Mouse (Mus musculus): ENCODE results near the gene Mtch1.
A peak's percentile ranks its signal among the peaks of the same experiment; 100 is the strongest.

The Mtch1 gene

DNA sequence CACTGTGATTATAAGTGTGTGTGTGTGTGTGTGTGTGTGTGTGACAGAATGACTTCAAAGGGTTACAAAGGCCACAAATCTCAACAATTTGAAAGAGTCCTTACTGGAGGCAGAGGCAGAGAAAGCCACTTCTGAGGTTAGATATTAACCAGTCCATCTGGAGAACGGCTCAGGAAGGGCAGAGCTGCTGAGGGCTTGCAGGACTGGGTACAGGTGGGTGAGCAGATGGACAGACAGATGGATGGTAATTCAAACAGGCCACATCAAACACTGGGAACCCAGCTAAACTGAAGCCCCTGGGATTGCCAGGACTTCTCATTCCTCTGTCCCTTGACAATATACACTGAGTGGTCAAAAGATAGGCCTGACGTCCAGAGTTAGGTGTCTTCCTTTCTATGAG is 1.3 kb upstream of the Mtch1 start:
- no peaks in the 10 kb centered on the region; the same call in 1 of the 2 replicates for H3K36me3 ChIP-seq (ENCODE audit: control insufficient read depth, insufficient read depth, low read length, poor library complexity, severe bottlenecking)
- DNase-seq (ENCODE audit: low read depth, low spot score) = no peak
- no peaks in the 10 kb centered on the region for H3K27me3 ChIP-seq (ENCODE audit: control insufficient read depth, insufficient read depth, low read length, poor library complexity, severe bottlenecking)

DNA sequence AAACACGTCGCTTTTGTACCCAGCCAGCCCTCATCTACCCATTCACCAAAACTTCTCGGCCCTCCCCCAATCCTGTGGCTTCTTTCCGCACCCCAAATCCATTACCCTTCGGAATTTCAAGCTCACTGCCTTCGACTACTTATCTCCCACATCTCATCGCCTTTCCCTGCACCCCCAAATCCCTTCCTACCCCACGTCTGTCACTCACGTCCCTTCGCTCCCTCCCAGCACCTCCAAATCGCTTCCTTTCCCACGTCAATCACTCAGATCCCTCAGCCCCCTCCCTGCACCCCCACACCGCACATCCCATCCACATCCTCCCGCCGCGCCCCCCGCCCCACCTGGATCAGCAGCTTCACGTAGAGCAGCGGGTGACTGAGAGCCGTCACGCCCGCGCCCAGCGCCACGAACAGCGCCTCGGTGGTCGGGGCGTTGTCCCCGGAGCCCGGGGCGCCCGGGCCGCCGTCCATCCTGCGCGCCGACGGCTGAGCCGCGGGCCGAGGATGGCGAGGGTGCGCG is 549 bp downstream of the Mtch1 start:
- peaks cover 2% of the 10 kb centered on the region for H3K36me3 ChIP-seq (ENCODE audit: control insufficient read depth, insufficient read depth, low read length, poor library complexity, severe bottlenecking)
- DNase-seq (ENCODE audit: low read depth, low spot score) = peak; percentile 34
- no peaks in the 10 kb centered on the region for H3K27me3 ChIP-seq (ENCODE audit: control insufficient read depth, insufficient read depth, low read length, poor library complexity, severe bottlenecking)

DNA sequence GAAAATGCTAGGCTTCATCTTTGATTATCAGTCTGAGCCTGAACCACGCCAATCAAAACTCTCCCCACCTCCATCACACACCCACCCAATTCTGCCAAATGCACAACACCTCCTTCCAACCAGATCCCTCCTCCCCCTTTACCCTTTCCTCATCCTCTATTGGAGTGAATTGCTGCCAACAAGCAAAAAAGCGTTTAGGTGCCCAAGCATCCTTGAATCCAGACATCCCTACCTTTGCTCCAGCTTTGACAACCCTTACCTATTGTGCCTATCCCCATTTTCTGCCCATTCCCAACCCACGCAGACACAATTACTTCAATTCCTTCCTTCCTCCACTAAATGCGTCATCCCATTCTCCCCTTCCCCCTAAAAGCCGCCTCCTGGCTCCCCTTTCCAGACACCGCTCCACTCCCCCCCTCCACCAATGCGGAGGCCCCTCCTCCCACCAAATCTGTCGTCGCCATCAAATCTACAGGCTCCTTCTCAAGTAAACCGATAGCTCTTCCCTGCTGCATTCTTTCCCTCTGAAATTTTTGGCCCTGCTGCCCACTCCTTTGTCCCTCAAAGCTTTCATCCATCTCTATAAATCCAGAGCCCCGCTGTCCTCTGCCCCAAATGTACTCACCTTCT is 1.1 kb downstream of the Mtch1 start:
- H3K27me3 ChIP-seq (ENCODE audit: control insufficient read depth, insufficient read depth, low read length, poor library complexity, severe bottlenecking) = no peaks in the 10 kb centered on the region
- peaks cover 2% of the 10 kb centered on the region for H3K36me3 ChIP-seq (ENCODE audit: control insufficient read depth, insufficient read depth, low read length, poor library complexity, severe bottlenecking)
- no peak for DNase-seq (ENCODE audit: low read depth, low spot score)

DNA sequence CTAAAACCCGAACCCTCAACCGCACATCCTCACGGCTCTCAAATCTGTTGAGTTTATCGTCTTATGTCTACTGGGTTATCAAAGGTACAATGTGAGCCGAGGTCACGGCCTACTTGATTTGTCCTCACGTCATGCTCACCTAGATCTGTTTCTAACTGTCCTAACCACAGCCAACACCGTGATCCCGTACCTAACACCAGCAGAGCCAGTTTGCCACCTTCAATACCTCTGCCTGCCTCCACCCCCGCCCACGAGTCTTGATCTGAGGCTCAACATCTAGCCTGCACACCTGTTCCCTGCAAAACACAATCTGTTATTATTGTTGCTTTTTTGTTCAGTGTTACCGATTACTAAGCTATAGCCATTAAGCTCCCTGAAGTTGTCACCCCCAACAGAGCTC is 2.5 kb downstream of the Mtch1 start:
- H3K27me3 ChIP-seq (ENCODE audit: control insufficient read depth, insufficient read depth, low read length, poor library complexity, severe bottlenecking) = no peaks in the 10 kb centered on the region
- DNase-seq (ENCODE audit: low read depth, low spot score) = no peak
- peaks cover 4% of the 10 kb centered on the region for H3K36me3 ChIP-seq (ENCODE audit: control insufficient read depth, insufficient read depth, low read length, poor library complexity, severe bottlenecking)

DNA sequence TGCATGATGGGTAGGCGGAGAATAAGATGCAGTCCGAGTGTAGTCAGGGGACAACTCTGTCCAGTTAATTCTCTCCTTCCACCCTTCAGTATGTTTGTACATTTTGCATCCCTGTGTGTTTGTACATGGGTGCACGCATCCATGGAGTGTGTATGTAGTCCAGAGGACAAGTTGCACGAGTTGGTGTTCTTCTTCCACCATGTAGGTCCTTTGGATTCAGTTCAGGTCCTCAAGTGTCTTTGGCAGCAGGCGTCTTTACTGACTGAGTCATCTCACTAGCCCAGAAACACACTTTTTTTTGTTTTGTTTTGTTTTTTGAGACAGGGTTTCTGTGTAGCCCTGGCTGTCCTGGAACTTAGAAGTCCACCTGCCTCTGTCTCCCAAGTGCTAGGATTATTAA is 4.5 kb downstream of the Mtch1 start:
- DNase-seq (ENCODE audit: low read depth, low spot score) = no peak
- Histone ChIP-seq H3K27me3 (ENCODE audit: control insufficient read depth, insufficient read depth, low read length, poor library complexity, severe bottlenecking) (no peaks in the 10 kb centered on the region), H3K36me3 (ENCODE audit: control insufficient read depth, insufficient read depth, low read length, poor library complexity, severe bottlenecking) (peaks cover 4% of the 10 kb centered on the region)

DNA sequence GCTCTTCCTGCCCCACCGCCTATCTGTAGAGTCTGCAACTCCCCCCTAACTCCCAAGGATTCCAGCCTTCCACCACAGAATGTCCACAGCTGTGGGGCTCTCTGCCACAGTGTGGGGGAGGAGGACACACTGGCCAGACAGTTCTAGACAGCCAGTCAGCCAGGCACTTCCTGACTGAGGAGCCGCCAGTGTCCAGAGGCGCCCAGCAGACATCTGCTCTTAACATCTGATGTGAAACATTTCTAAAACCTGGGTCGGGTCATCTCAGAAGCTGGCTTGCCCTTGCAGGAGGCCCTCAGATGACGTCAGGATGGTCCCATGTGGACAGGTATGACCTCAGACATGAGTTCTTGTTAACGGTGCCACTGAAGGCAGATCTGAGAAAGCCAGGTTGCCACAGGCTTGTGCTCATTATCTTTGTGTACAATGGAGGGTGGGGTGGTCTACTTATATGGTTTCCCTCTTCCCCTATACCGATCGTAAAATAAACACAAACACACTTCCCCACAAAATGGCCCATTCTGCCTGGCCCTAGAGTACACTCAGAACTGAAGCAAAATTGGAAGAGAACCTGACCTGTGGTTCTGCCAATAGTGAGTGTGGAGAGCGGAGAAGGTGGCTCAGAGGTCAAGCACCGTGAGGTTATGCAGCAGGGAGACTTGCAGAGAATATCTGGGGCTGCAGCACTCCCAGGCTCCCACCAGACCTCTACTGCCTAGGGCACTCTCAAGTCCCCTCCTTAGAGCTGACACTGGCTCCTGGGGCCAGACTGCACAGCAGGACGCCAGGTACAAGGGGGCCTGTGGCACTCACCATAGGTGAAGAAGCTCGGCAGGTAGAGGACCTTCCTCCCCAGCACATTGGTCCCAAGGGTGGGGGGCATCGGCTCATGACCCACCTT is 5.5 kb downstream of the Mtch1 start:
- DNase-seq (ENCODE audit: low read depth, low spot score) = no peak
- Histone ChIP-seq H3K27me3 (ENCODE audit: control insufficient read depth, insufficient read depth, low read length, poor library complexity, severe bottlenecking) (no peaks in the 10 kb centered on the region), H3K36me3 (ENCODE audit: control insufficient read depth, insufficient read depth, low read length, poor library complexity, severe bottlenecking) (peaks cover 4% of the 10 kb centered on the region)

DNA sequence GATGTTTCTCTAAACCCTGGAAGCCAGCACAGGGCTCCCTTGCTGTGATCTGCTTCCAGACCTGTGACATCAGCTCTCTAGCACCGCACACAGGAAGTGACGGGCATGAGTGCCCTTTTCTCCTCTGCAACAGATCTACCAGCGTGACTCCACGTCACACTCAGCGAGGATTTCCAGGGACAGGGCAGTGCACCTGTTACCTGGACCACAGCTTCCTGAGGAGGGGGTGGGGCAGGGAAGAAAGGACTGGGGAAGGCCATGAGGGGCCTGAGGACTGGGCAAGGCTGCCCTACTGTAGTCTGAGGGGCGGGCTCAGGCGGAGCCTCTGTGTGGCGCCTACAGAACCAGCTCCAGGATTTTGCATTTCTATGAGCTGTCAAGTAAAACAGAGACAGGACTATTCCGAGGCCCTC is 6.1 kb downstream of the Mtch1 start:
- DNase-seq (ENCODE audit: low read depth, low spot score) = peak; percentile 83
- H3K36me3 ChIP-seq (ENCODE audit: control insufficient read depth, insufficient read depth, low read length, poor library complexity, severe bottlenecking) = peaks cover 4% of the 10 kb centered on the region
- H3K27me3 ChIP-seq (ENCODE audit: control insufficient read depth, insufficient read depth, low read length, poor library complexity, severe bottlenecking) = no peaks in the 10 kb centered on the region

DNA sequence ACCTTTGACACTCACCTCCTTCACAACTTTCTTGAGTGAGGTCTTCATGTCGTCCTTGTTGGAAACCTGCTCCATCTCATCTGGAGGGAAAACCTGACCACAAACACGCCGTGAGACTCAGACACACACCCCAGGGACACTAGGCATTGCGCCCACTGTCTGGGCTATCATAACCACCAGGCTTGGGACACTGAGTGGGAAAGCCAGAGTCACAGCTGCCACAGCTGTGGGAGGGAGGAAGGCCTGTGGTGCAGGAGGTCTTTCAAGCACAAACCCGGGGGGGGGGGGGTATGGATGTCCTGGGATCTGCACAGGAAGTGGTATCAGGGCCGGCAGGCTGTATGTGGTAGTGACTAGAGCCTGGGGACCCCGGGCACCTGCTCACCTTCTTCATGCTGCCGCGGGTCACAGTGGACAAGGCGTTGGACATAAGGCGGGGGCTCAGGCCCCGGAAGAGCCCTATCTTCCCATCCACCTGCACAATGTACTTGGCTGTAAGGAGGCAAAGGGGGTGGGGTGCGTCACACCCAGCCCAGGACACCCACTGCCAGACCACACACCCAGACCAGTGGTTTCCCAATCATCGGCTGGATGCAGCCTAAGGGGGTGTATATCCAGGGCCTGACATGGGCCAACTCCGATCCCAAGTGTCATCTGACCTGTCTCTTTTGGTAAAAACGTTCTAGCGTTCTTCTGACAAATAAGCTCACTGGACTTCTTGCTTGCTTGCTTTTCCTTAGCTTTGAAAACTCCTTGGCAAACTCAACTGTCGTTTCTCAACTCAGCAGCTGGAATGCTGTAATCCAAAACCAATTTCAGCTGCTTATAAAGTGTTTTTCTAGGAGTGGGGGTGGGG is 7.1 kb downstream of the Mtch1 start:
- Histone ChIP-seq H3K27me3 (ENCODE audit: control insufficient read depth, insufficient read depth, low read length, poor library complexity, severe bottlenecking) (no peaks in the 10 kb centered on the region), H3K36me3 (ENCODE audit: control insufficient read depth, insufficient read depth, low read length, poor library complexity, severe bottlenecking) (peaks cover 6% of the 10 kb centered on the region)
- DNase-seq (ENCODE audit: low read depth, low spot score) = no peak

DNA sequence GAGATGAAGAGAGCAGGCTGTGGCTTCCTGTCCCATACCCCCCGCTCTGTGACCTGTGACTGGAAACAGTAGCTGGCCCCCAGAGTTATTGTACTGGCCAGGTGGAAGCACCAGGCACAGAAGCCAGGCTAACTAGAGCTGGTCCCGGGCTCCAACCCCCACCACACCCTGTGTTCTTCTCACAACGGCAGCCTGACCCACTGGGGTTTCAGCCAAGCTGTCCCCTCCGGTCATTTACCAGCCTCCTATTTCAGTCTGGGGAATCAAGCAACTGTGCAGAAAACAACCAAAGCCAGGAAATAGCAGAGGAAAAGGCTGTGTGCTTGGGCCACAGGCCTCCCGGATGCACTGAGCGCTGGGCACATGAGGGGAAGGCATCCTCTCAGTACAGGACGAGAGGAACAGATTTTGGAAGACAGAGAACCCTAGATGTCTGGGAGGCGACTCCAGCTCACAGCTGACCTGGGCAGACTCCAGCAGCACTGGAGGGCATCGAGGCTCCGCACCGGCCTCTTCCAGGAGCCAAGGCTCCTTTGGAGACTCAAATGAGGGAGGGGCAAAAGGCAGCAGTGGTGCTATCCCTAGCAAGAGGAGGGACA is 8.5 kb downstream of the Mtch1 start:
- peaks cover 6% of the 10 kb centered on the region for H3K36me3 ChIP-seq (ENCODE audit: control insufficient read depth, insufficient read depth, low read length, poor library complexity, severe bottlenecking)
- no peak for DNase-seq (ENCODE audit: low read depth, low spot score)

DNA sequence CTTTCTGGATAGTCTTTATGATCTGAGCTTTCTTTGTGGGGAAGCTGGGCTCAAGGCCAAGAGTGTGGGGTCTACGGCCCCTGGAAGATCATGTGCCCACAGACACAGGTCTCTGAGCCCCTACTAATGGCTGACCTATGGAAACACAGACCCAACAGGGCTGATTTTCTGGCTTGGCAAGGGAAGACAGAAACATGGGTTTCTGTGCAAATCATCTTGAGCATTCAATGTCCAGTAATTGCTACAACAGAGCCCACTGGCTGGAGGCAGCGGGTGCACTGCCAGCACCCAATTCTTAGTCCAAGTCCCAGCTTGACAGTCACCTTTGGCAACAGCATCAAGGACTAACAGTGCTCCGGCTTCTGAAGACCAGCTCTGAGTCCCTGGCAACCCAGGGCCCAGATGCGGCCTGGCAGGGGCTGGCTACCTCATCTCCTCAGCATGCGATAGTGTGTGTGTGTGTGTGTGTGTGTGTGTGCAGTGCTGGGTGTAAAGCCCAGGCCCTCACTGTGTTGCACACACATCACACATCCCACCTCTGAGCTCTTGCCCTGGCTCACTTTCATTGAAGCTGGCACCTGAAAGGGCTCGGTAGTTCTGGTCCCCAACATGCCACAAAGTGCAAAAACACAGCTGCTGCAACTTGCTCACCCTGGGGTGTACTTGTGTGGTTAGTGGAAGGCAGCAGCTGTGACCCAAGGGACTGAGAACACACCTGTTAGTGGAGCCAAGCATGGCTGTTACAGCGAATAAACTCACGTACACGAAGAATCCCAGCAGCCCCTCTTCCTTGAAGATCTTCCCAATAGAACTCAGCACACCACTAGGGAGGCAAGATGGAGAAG is 9.5 kb downstream of the Mtch1 start:
- H3K36me3 ChIP-seq (ENCODE audit: control insufficient read depth, insufficient read depth, low read length, poor library complexity, severe bottlenecking) = peaks cover 8% of the 10 kb centered on the region
- H3K27me3 ChIP-seq (ENCODE audit: control insufficient read depth, insufficient read depth, low read length, poor library complexity, severe bottlenecking) = no peaks in the 10 kb centered on the region
- DNase-seq (ENCODE audit: low read depth, low spot score) = peak; percentile 20

More for the DNA sequence above, 8.5 kb downstream of the Mtch1 start:
- no peaks in the 10 kb centered on the region for H3K27me3 ChIP-seq (ENCODE audit: control insufficient read depth, insufficient read depth, low read length, poor library complexity, severe bottlenecking)

DNA sequence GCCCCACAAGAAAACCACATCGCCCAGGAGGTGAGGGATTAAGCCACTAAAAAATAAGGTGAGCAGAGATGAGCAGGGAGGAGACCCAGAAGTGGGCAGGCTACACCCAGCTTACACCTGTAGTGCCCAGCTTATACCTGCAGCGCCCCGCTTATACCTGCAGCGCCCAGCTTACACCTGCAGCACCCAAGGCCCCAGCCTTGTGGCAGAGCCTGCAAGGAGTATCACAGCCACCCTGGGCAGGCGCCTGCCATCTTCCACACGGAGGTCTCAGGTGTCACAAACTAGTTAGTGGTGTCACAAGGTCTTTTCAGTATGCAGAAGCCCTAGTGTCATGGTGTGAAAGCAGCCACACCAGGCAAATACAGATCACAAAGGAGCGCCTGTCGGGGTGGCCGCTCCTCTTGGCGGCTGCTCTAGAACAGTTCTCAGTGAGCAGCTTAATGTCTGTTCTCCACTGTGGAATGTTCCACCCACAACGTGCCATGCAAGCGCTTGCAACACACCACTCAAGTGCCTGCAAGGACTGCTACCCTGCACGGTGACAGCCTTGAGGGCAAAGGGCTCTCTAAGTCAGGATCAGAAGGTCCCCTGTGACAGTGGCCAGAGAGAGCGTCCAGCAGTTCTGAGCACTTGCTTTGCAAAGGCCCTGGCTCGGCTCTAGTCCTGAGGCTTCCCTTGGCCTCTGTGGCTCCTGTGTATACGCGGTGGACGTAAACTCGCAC is 11.3 kb downstream of the Mtch1 start:
- Histone ChIP-seq H3K36me3 (ENCODE audit: control insufficient read depth, insufficient read depth, low read length, poor library complexity, severe bottlenecking) (peaks cover 10% of the 10 kb centered on the region), H3K27me3 (ENCODE audit: control insufficient read depth, insufficient read depth, low read length, poor library complexity, severe bottlenecking) (no peaks in the 10 kb centered on the region)
- DNase-seq (ENCODE audit: low read depth, low spot score) = no peak

DNA sequence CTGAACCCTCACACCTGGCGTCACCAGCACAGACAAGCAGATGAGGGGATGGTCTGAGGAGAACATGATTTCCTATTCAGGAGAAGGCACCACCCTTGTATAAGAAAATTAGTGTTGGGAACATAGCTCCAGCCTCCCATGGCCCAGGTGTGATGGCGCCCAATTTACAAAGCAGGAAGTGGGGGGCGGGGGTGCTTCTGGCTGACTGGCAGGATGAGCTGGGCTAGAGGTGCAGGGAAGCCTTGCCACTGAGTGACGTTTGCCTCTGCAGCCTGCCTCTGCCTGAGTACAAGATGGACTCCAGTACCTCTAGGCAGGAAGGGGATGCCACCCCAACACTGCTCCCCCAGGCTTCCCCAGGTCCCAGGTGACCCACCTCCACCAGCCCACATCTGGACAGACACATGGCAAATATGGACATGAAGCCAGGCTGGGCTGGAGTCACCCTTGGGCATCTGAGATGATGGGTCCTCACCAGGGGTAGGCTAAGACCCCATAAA is 15.5 kb downstream of the Mtch1 start:
- Histone ChIP-seq H3K27me3 (ENCODE audit: control insufficient read depth, insufficient read depth, low read length, poor library complexity, severe bottlenecking) (no peaks in the 10 kb centered on the region), H3K36me3 (ENCODE audit: control insufficient read depth, insufficient read depth, low read length, poor library complexity, severe bottlenecking) (peaks cover 8% of the 10 kb centered on the region)
- no peak for DNase-seq (ENCODE audit: low read depth, low spot score)

All from splenic B cell, adult 2 months (primary cell).